Mouse (Mus musculus) embryonic facial prominence, embryonic 10.5 days (tissue): ENCODE data around the gene Rph3a. TPM values are rescaled to one million over a fixed set of nuclear protein-coding genes. Genes with fewer than 3 reads are reported as not detected.

Experiments used
- DNase-seq: peaks from one replicate; pipeline ENCODE4 v3.0.0-alpha.2; 2017; ENCODE audit warnings: low spot score
- H3K27ac ChIP-seq: fragments of 300-500 bp; sonication (generic); replicated peaks from 2 replicates; pipeline ENCODE4 v1.5.1; 2016; ENCODE audit warnings: mild to moderate bottlenecking
- H3K27me3 ChIP-seq: fragments of 300-500 bp; sonication (generic); replicated peaks from 2 replicates; pipeline ENCODE4 v1.6.1; 2016; ENCODE audit warnings: low read depth, mild to moderate bottlenecking; ENCODE audit not compliant: poor library complexity, severe bottlenecking
- H3K36me3 ChIP-seq: fragments of 300-500 bp; sonication (generic); replicated peaks from 2 replicates; pipeline ENCODE4 v1.6.1; 2016; ENCODE audit warnings: mild to moderate bottlenecking, moderate library complexity
- H3K4me1 ChIP-seq: fragments of 300-500 bp; sonication (generic); 2 replicates; pipeline ENCODE4 v1.6.1; 2016
- H3K4me3 ChIP-seq: fragments of 300-500 bp; sonication (generic); 2 replicates; pipeline ENCODE4 v1.5.1; 2016; ENCODE audit warnings: mild to moderate bottlenecking, moderate library complexity
- H3K9me3 ChIP-seq: fragments of 300-500 bp; sonication (generic); 2 replicates; pipeline ENCODE4 v1.6.1; 2016; ENCODE audit warnings: mild to moderate bottlenecking
- WGBS: fragments of 180-500 bp; shearing (Covaris S2); methylation state at CpG from one replicate; pipeline ENCODE4 v1.1.7; 2016; 5-methylcytosine and 5-hydroxymethylcytosine counted together
- polyA plus RNA-seq: library from polyadenylated mRNA; unstranded; fragments of >200 nt; fragmentation: Nextera tagmentation; extraction: Ambion mirVana; gene quantifications from 2 replicates; pipeline ENCODE4 v1.2.1, GENCODE M21; 2016

Rph3a gene
- polyA plus RNA-seq, 1 experiment from 2014 or later, result 0.20 TPM

DNA sequence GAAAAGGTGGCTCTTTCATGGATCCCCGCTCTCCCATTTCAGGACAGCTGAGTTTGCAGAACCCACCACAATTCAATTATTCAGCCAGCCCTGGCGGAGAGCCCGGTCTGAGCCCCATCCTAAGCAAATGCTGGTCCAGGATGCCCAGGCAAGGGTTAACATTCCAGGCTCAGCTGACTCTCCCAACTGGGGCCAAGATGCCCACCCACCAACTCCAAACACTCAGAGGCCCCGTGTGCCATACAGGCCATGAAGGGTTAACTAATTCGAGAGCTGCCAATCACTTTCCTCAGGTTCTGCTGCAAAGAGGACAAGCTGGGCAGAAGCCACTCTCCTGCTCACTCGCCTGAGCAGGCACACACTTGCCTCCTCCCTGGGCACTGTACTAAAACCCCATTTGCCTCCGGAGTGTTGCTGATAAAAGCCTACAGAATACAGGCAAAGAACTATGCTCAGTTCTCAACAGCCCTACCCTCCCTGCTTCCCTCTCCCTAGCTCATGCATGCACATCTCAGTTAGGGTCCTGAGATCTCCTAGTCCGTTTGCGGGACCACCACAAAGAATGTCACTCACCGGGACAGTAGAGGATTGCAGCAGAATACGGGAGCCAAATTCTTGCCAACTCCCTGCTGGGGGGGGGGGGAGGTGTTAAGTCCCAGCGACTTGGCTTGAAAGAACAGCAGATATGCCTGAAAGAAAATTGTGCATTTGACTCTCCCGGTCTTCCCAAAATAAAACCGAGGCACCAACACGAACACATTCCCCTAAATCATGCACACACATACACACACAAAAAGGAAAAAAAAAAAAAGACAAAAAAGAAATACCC, 1.3 kb downstream of the Rph3a start:
- Histone ChIP-seq H3K4me3 (no peak overlapping the region), H3K36me3 (no peaks in the 10 kb centered on the region), H3K4me1 (peaks cover 9% of the 10 kb centered on the region; the same call in 1 of the 2 replicates), H3K27me3 (peaks cover 34% of the 10 kb centered on the region), H3K27ac (no peak overlapping the region), H3K9me3 (no peaks in the 10 kb centered on the region)
- DNase-seq, result no peak
- 11% methylated on average over 15 of the region's 15 CpGs for WGBS

DNA sequence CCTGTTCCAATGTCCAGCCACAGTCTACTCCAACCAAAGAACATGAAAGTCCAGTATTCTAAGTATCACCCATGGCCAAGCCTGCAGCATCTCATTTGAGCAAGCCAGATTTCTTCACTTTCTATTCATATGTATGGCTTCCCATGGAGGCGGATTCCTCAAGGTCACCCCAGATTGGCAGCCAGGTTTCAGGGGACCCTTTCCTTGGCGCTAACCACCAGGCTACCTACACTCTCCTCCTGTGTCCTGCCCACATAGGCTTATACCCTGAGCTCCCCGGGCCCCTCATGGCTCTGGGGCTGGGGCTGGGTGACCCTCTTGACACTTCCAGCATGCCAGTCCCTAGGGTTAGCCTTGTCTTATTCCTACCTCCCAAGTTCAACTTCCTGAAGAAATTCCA, 2.3 kb downstream of the Rph3a start:
- Histone ChIP-seq H3K27me3 (peaks cover 36% of the 10 kb centered on the region), H3K36me3 (no peaks in the 10 kb centered on the region), H3K9me3 (no peaks in the 10 kb centered on the region), H3K4me1 (peaks cover 9% of the 10 kb centered on the region; the same call in 1 of the 2 replicates), H3K4me3 (no peak overlapping the region), H3K27ac (no peak overlapping the region)
- 74% methylated on average over 3 of the region's 3 CpGs for WGBS
- no peak for DNase-seq

DNA sequence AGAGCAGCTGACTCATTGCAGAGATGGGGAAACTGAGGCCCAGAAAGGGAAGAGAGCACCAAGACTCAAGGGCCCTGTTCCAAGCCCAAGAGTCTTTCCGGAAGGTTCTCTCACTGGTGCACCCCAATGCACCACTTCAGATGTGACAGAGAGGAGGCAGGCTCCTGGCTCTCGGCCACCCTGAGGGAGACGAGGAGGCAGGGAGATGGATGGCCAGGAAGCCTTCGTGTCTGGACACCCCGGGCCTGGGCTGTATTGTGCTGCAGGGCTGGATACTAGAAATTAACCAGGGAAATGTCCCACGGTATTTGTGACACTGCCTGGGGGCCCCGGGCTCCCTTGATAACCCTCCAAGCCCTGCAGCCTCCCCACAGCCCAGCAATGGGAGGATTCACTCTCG, 2.8 kb downstream of the Rph3a start:
- Histone ChIP-seq H3K27ac (no peak overlapping the region), H3K36me3 (no peaks in the 10 kb centered on the region)
- WGBS, result 83% methylated on average over 8 of the region's 8 CpGs

DNA sequence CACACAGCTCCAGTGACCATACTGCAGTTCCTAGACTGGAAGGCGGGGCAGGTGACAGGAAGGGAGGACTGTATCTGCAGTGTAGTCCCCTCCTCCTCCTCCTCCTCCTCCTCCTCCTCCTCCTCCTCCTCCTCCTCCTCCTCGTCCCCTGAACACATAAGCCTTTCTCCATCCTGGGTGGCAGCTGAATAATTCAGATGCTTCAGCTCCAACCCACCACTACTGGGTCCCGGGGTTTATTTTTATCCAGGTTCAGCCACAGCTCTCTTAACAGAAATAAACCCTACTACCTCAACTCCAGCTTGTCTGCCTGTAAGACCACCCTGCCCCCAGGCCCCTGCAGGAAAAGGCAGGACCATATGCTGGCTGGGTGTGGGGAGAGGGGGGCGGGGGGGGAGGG, 3.7 kb downstream of the Rph3a start:
- Histone ChIP-seq H3K27me3 (peaks cover 36% of the 10 kb centered on the region), H3K27ac (no peak overlapping the region)
- 63% methylated on average over 3 of the region's 4 CpGs for WGBS

More for the DNA sequence above, 2.8 kb downstream of the Rph3a start:
- H3K4me1 ChIP-seq, result peaks cover 9% of the 10 kb centered on the region; the same call in 1 of the 2 replicates
- no peak for DNase-seq
- H3K4me3 ChIP-seq, result no peak overlapping the region
- peaks cover 36% of the 10 kb centered on the region for H3K27me3 ChIP-seq
- H3K9me3 ChIP-seq, result no peaks in the 10 kb centered on the region

GRCm38 (mm10) chr5:121003781-121004180, 6.1 kb downstream of the Rph3a start:
- H3K36me3 ChIP-seq, result no peaks in the 10 kb centered on the region
- no peak overlapping the region for H3K27ac ChIP-seq
- no peak for DNase-seq
- peaks cover 28% of the 10 kb centered on the region for H3K27me3 ChIP-seq
- no peaks in the 10 kb centered on the region for H3K9me3 ChIP-seq
- 0 out of 2 replicates have a peak, but pooled peaks cover 2% of the 10 kb centered on the region for H3K4me1 ChIP-seq
- 43% methylated on average over 17 of the region's 17 CpGs for WGBS
- no peak overlapping the region for H3K4me3 ChIP-seq

More for the DNA sequence above, 3.7 kb downstream of the Rph3a start:
- Histone ChIP-seq H3K9me3 (no peaks in the 10 kb centered on the region), H3K4me3 (no peak overlapping the region), H3K4me1 (peaks cover 9% of the 10 kb centered on the region; the same call in 1 of the 2 replicates), H3K36me3 (no peaks in the 10 kb centered on the region)
- no peak for DNase-seq

GRCm38 (mm10) chr5:120999573-120999972, 10.3 kb downstream of the Rph3a start:
- Histone ChIP-seq H3K4me1 (no peaks in the 10 kb centered on the region), H3K36me3 (no peaks in the 10 kb centered on the region), H3K9me3 (no peaks in the 10 kb centered on the region), H3K4me3 (no peak overlapping the region), H3K27me3 (0 out of 2 replicates have a peak, but pooled peaks cover 8% of the 10 kb centered on the region), H3K27ac (no peak overlapping the region)
- peak; percentile 34 for DNase-seq
- 32% methylated on average over 12 of the region's 12 CpGs for WGBS

DNA sequence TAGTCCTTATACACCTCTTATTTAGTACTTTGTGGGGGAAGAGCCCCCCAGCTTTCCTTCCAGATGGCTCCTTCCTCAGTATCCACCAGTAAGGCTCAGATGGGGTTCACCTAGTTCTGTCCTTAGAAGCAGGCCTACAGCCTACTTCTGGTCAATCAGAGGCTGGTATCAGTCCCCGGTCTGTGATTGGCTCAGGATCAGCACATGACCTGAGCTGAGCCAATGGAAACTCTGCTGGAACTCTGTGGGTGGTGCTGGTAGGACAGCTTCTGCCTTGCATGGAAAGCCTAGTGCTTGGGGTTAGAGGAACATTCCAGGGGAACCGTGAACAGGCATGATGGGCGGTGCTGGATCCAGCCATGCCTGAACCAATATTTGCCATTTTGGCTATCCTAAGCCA, 21.5 kb downstream of the Rph3a start:
- WGBS, result 93% methylated on average over 3 of the region's 3 CpGs
- no peak overlapping the region for H3K4me3 ChIP-seq
- no peak overlapping the region for H3K27ac ChIP-seq

GRCm38 (mm10) chr5:120983029-120983428, 26.9 kb downstream of the Rph3a start:
- no peaks in the 10 kb centered on the region for H3K36me3 ChIP-seq
- H3K4me1 ChIP-seq, result no peaks in the 10 kb centered on the region
- H3K9me3 ChIP-seq, result peaks cover 7% of the 10 kb centered on the region
- no peak overlapping the region for H3K4me3 ChIP-seq
- no peak overlapping the region for H3K27ac ChIP-seq
- no peaks in the 10 kb centered on the region for H3K27me3 ChIP-seq
- 74% methylated on average over 1 of the region's 1 CpGs for WGBS
- DNase-seq, result no peak

More for the DNA sequence above, 21.5 kb downstream of the Rph3a start:
- DNase-seq, result no peak
- no peaks in the 10 kb centered on the region for H3K4me1 ChIP-seq
- H3K36me3 ChIP-seq, result no peaks in the 10 kb centered on the region
- H3K9me3 ChIP-seq, result no peaks in the 10 kb centered on the region
- H3K27me3 ChIP-seq, result no peaks in the 10 kb centered on the region

DNA sequence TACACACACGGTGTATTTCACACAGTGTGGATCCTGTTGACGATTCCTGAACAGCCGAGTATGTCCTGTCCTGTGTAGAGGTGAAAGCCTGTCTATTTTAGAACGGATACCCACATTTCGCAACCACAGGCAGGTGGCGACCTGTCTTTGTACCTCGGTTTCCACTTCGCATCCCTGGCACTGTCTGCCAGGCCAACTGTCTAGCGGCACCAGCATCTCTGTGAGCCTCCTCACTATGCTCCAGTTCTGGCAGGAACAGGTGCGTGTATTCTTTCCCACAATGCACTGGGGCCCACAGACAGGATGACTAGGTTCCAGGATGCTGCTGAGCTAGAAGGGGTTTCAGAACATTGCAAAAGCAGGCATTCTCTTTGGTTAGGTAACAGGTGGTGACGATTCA, 28.7 kb downstream of the Rph3a start:
- Histone ChIP-seq H3K27ac (no peak overlapping the region), H3K36me3 (no peaks in the 10 kb centered on the region), H3K4me3 (no peak overlapping the region), H3K4me1 (no peaks in the 10 kb centered on the region), H3K9me3 (peaks cover 7% of the 10 kb centered on the region), H3K27me3 (no peaks in the 10 kb centered on the region)
- 93% methylated on average over 11 of the region's 11 CpGs for WGBS
- DNase-seq, result no peak

DNA sequence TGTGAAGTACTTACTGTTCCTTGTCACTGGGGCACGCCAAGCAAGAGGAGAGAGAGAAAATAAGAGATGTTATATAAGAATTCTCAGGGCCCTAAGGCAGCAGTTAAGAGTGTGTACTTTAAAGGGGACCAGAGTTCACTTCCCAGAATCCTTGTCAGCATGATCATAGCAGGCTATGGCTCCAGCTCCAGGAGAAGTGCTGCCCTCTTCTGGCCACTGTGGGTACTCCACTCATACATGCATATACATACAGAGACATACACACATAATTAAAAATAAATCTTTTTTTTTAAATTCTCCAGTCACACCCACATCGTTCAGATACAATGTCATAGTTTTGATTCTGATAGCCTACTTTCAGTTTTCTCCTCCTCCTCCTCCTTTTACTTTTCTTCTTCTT, 29.8 kb downstream of the Rph3a start:
- 83% methylated on average over 2 of the region's 2 CpGs for WGBS
- no peak overlapping the region for H3K27ac ChIP-seq
- H3K27me3 ChIP-seq, result no peaks in the 10 kb centered on the region
- no peak overlapping the region for H3K4me3 ChIP-seq
- peaks cover 7% of the 10 kb centered on the region for H3K9me3 ChIP-seq
- DNase-seq, result no peak
- H3K36me3 ChIP-seq, result no peaks in the 10 kb centered on the region
- H3K4me1 ChIP-seq, result 0 out of 2 replicates have a peak, but pooled peaks cover 4% of the 10 kb centered on the region

DNA sequence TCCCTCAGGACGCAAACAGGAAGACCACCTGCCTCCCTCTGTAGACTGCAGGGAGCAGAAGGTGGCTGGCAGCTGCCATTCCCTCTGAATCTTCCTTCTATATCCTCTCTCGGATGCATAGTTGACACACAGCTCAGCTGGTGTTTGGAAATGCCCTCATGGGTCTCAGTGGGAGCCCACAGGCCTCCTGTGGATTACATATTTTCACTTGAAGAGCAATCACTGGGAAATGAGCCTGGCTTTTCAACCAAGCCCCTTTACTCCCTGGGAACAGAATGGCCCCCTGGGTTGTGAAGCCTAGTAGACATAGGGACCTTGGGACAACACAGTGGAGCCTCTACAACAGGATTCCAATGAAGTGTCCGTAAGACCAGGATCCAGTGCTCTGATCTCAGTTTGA, 33.8 kb downstream of the Rph3a start:
- WGBS, result 58% methylated on average over 3 of the region's 3 CpGs
- no peak overlapping the region for H3K4me3 ChIP-seq
- no peak for DNase-seq

DNA sequence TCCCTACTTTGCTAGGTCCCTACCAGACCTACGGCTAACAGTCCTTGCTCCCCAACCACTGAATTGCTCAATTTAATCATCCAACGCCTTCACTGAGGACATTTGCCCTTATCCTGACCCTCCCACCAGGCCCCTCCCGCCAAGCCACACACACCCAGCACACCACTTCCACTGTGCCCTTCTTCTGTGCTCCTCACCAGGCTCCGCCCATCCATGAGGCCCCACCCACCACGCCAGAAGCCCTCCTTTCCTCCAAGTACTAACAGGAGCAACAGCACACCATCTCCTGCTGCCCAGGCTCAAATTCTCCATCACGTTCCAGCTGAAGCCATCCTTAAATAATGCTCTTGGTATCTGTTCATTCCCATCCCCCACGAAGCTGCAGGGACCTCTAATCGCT, 35.4 kb downstream of the Rph3a start:
- no peak for DNase-seq
- no peaks in the 10 kb centered on the region for H3K36me3 ChIP-seq
- WGBS, result 58% methylated on average over 8 of the region's 8 CpGs

More for the DNA sequence above, 33.8 kb downstream of the Rph3a start:
- H3K27me3 ChIP-seq, result no peaks in the 10 kb centered on the region
- no peak overlapping the region for H3K27ac ChIP-seq
- 0 out of 2 replicates have a peak, but pooled peaks cover 4% of the 10 kb centered on the region for H3K4me1 ChIP-seq
- peaks cover 7% of the 10 kb centered on the region for H3K9me3 ChIP-seq
- H3K36me3 ChIP-seq, result no peaks in the 10 kb centered on the region

DNA sequence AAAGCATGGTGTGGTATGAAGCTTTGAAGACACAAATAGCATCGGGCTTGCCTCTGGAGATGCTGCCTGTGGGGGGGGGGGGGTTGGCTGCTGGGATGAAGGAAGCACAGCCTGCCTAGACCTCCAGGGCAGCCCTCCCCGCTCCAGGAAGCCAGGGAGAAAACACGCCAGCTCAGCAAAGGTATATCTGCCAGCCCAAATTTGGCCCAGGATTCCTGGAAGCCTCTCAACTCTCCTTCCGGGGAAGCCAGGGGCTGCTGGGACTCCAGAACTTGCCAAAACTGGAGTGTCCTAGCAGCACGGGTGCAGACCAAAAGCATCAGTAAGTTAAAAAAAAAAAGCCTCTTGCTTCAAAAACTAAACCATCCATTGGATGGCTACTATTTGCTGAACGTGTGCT, 37.6 kb downstream of the Rph3a start:
- no peak for DNase-seq
- Histone ChIP-seq H3K27me3 (no peaks in the 10 kb centered on the region), H3K4me1 (0 out of 2 replicates have a peak, but pooled peaks cover 4% of the 10 kb centered on the region), H3K27ac (no peak overlapping the region), H3K4me3 (no peak overlapping the region), H3K9me3 (no peaks in the 10 kb centered on the region), H3K36me3 (no peaks in the 10 kb centered on the region)
- 82% methylated on average over 6 of the region's 6 CpGs for WGBS

More for the DNA sequence above, 35.4 kb downstream of the Rph3a start:
- Histone ChIP-seq H3K4me1 (0 out of 2 replicates have a peak, but pooled peaks cover 4% of the 10 kb centered on the region), H3K27me3 (no peaks in the 10 kb centered on the region), H3K4me3 (no peak overlapping the region), H3K27ac (no peak overlapping the region), H3K9me3 (no peaks in the 10 kb centered on the region)
